Mouse (Mus musculus) forebrain, postnatal 0 days (tissue): ENCODE measurements around the gene Klf12. TPM values are rescaled to one million over a fixed set of nuclear protein-coding genes. Genes with fewer than 3 reads are reported as not detected.
A peak's percentile ranks its signal among the peaks of the same experiment; 100 is the strongest.

ENCODE experiments used
- ATAC-seq: fragments of 200-750 bp; cut with Nextera tagmentation; 2 replicates; pipeline ENCODE4 v1.8.0; 2017; ENCODE audit warnings: mild to moderate bottlenecking, moderate library complexity
- DNase-seq: peaks from one replicate; pipeline ENCODE4 v3.0.0-alpha.2; 2015
- H3K27ac ChIP-seq: fragments of 300-500 bp; sonication (generic); 2 replicates; pipeline ENCODE4 v1.5.1; 2014; ENCODE audit warnings: low read depth, mild to moderate bottlenecking, antibody characterized with exemption, low read length, moderate library complexity, mixed read lengths
- H3K27me3 ChIP-seq: fragments of 300-500 bp; sonication (generic); 2 replicates; pipeline ENCODE4 v1.6.1; 2014; ENCODE audit warnings: mild to moderate bottlenecking, low read length, mixed read lengths; ENCODE audit not compliant: insufficient read depth
- H3K36me3 ChIP-seq: fragments of 300-500 bp; sonication (generic); 2 replicates; pipeline ENCODE4 v1.6.1; 2014; ENCODE audit warnings: mild to moderate bottlenecking, moderate library complexity; ENCODE audit not compliant: insufficient read depth
- H3K4me1 ChIP-seq: fragments of 300-500 bp; sonication (generic); 2 replicates; pipeline ENCODE4 v1.6.1; 2014; ENCODE audit warnings: antibody characterized with exemption; ENCODE audit not compliant: insufficient read depth
- H3K4me2 ChIP-seq: fragments of 300-500 bp; sonication (generic); 2 replicates; pipeline ENCODE4 v1.6.1; 2014; ENCODE audit warnings: low read depth, mild to moderate bottlenecking, moderate library complexity
- H3K4me3 ChIP-seq: fragments of 300-500 bp; sonication (generic); 2 replicates; pipeline ENCODE4 v1.5.1; 2014; ENCODE audit warnings: low read depth, low read length, mixed read lengths
- H3K9ac ChIP-seq: fragments of 300-500 bp; sonication (generic); 2 replicates; pipeline ENCODE4 v1.6.1; 2014; ENCODE audit warnings: mild to moderate bottlenecking
- H3K9me3 ChIP-seq: fragments of 300-500 bp; sonication (generic); 2 replicates; pipeline ENCODE4 v1.6.1; 2016; ENCODE audit warnings: low read length
- CTCF ChIP-seq: sonication (generic); IDR thresholded peaks from 2 replicates; pipeline ENCODE4 v1.5.1; 2016; ENCODE audit warnings: antibody characterized with exemption, control low read depth, low read depth
- WGBS: fragments of 180-500 bp; shearing (Covaris S2); extraction: QIAGEN DNeasy Blood & Tissue Kit; methylation state at CpG from one replicate; pipeline ENCODE4 v1.1.7; 2014; 5-methylcytosine and 5-hydroxymethylcytosine counted together
- polyA plus RNA-seq: library from polyadenylated mRNA; unstranded; fragments of >200 nt; fragmentation: Nextera tagmentation; extraction: Ambion mirVana; gene quantifications from 2 replicates; pipeline ENCODE4 v1.2.1, GENCODE M21; 2015
- total RNA-seq: library from RNA; depleted of rRNA; stranded (reverse); fragments of >200 nt; gene quantifications from 2 replicates; pipeline ENCODE4 v1.2.3, GENCODE M21; 2014

The Klf12 gene
- total and polyA plus RNA-seq, 2 experiments from 2014 or later = 24.4 to 47.9 TPM

DNA sequence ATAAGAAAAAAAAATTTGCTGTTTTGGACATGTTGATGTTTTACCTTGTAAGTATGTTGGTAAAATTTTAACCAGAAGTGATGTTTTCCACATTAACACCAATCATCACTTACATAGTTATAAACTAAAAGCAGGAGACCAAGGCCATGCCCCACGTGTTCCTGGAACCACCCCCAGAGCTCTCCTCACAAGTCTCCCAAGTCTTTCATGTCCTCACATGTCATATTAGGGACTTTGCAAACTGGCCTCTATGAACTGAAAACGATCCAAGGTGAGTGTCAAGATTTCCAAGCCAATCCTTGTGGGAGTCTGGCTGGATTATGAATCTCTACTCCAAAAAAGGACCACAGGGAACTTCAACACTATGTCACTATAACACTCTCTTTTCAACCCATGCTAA, 231.6 kb downstream of the Klf12 start:
- DNase-seq = no peak
- no peak overlapping the region for H3K27ac ChIP-seq
- H3K4me3 ChIP-seq = no peak overlapping the region
- H3K27me3 ChIP-seq = no peaks in the 10 kb centered on the region
- H3K9ac ChIP-seq = no peak overlapping the region
- no peaks in the 10 kb centered on the region for H3K4me1 ChIP-seq
- H3K36me3 ChIP-seq = no peaks in the 10 kb centered on the region
- TF ChIP-seq CTCF = no peak
- H3K4me2 ChIP-seq = no peak overlapping the region
- no peaks in the 10 kb centered on the region for H3K9me3 ChIP-seq
- ATAC-seq = no peak
- 87% methylated on average over 2 of the region's 2 CpGs for WGBS

- H3K4me3 ChIP-seq = no peak overlapping the region
- H3K36me3 ChIP-seq = no peaks in the 10 kb centered on the region
- 0 out of 2 replicates have a peak, but pooled peaks have one; percentile 13 for TF ChIP-seq CTCF
These were observed 239.0 kb downstream of the Klf12 start for GRCm38 (mm10) chr14:100045431-100045830.

DNA sequence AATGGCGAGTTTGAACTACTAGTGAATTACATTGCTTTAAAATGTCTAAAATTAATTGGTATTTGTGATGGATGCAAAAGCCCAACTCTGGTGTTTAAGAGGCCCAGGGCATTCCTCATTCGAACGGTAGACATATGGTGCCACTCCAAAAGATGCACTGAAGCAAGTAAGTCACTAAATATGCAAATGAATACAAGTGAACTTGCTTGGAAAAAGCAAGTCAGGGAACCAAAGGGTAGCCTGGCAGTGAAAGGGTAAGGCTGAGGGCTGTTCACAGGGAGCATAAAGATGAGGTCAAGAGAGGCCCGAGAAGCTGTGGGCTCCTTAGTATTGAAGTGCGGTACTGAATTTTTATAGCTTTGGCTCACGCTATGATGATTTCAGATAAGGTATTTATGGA, 242.7 kb downstream of the Klf12 start:
- no peak overlapping the region for H3K4me2 ChIP-seq
- no peak for TF ChIP-seq CTCF
- no peaks in the 10 kb centered on the region for H3K36me3 ChIP-seq
- no peaks in the 10 kb centered on the region for H3K4me1 ChIP-seq
- no peak for ATAC-seq
- H3K9me3 ChIP-seq = no peaks in the 10 kb centered on the region
- no peak for DNase-seq
- WGBS = 33% methylated on average over 6 of the region's 6 CpGs
- no peak overlapping the region for H3K9ac ChIP-seq
- no peaks in the 10 kb centered on the region for H3K27me3 ChIP-seq
- no peak overlapping the region for H3K27ac ChIP-seq
- H3K4me3 ChIP-seq = no peak overlapping the region

More at GRCm38 (mm10) chr14:100045431-100045830, 239.0 kb downstream of the Klf12 start:
- Histone ChIP-seq H3K27ac (no peak overlapping the region), H3K9ac (no peak overlapping the region), H3K27me3 (no peaks in the 10 kb centered on the region), H3K4me1 (no peaks in the 10 kb centered on the region), H3K4me2 (no peak overlapping the region), H3K9me3 (no peaks in the 10 kb centered on the region)
- ATAC-seq (no peak), DNase-seq (no peak)

DNA sequence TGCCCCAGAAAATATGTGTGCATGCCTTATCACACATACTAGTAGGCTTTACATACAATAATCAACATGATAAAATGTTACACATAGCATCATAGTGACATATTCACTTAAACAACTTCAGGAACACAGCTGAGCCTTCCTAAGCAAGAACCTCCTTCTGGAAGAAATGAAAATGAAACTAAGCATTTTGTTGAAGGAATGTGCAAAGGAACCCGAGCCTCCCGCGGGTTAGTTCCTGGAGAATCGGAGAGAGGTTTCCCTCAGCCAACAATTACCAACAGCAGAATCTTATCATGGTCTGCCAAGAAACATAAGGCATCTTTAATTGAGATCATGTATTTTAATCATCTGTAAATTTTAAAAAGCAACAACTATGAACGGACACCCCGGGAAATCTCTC, 257.8 kb downstream of the Klf12 start:
- no peak for DNase-seq
- H3K9ac ChIP-seq = no peak overlapping the region
- H3K9me3 ChIP-seq = no peaks in the 10 kb centered on the region
- no peak for TF ChIP-seq CTCF
- no peaks in the 10 kb centered on the region for H3K27me3 ChIP-seq
- no peak overlapping the region for H3K4me3 ChIP-seq
- H3K27ac ChIP-seq = no peak overlapping the region
- no peaks in the 10 kb centered on the region for H3K4me1 ChIP-seq
- H3K36me3 ChIP-seq = peaks cover 7% of the 10 kb centered on the region; the same call in 1 of the 2 replicates
- ATAC-seq = no peak
- 80% methylated on average over 6 of the region's 6 CpGs for WGBS
- no peak overlapping the region for H3K4me2 ChIP-seq

- H3K4me1 ChIP-seq = no peaks in the 10 kb centered on the region
- ATAC-seq = no peak
- no peaks in the 10 kb centered on the region for H3K27me3 ChIP-seq
- H3K36me3 ChIP-seq = 0 out of 2 replicates have a peak, but pooled peaks cover 5% of the 10 kb centered on the region
- no peaks in the 10 kb centered on the region for H3K9me3 ChIP-seq
- no peak overlapping the region for H3K27ac ChIP-seq
- WGBS = 92% methylated on average over 2 of the region's 2 CpGs
- no peak overlapping the region for H3K9ac ChIP-seq
- no peak overlapping the region for H3K4me3 ChIP-seq
- no peak for TF ChIP-seq CTCF
- no peak for DNase-seq
- H3K4me2 ChIP-seq = no peak overlapping the region
These were observed 267.3 kb downstream of the Klf12 start for GRCm38 (mm10) chr14:100017219-100017618.

DNA sequence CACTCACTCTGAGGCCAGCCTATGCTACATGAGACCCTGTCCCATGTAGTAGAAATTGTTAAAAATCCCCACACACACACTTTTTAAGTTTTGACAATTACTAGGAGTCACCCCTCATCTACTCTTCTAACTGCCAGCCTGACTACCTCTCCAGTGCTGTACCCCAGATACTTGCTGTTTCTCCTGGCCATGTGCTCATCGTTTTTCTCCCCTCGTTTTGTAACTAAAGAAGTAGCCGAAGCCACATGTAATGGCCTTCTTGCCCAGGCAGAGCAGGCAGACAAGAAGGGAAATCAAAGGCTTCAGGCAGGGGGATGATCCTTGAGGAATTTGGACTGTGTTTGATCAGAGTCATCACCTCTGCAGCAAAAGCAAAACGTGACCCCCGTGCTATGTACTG, 274.0 kb downstream of the Klf12 start:
- no peak overlapping the region for H3K4me2 ChIP-seq
- no peak for TF ChIP-seq CTCF
- DNase-seq = no peak
- H3K4me1 ChIP-seq = no peaks in the 10 kb centered on the region
- no peak for ATAC-seq
- H3K27me3 ChIP-seq = no peaks in the 10 kb centered on the region
- no peak overlapping the region for H3K4me3 ChIP-seq
- no peak overlapping the region for H3K9ac ChIP-seq
- H3K36me3 ChIP-seq = no peaks in the 10 kb centered on the region
- H3K27ac ChIP-seq = no peak overlapping the region
- H3K9me3 ChIP-seq = no peaks in the 10 kb centered on the region
- 82% methylated on average over 5 of the region's 5 CpGs for WGBS

GRCm38 (mm10) chr14:100009790-100010382, 274.6 kb downstream of the Klf12 start:
- H3K9ac ChIP-seq = no peak overlapping the region
- H3K4me1 ChIP-seq = no peaks in the 10 kb centered on the region
- TF ChIP-seq CTCF = peak; percentile 72
- H3K27ac ChIP-seq = no peak overlapping the region
- H3K36me3 ChIP-seq = no peaks in the 10 kb centered on the region
- DNase-seq (peak; percentile 62), ATAC-seq (0 out of 2 replicates have a peak, but pooled peaks have one; percentile 25)
- no peak overlapping the region for H3K4me3 ChIP-seq
- no peak overlapping the region for H3K4me2 ChIP-seq
- no peaks in the 10 kb centered on the region for H3K9me3 ChIP-seq
- no peaks in the 10 kb centered on the region for H3K27me3 ChIP-seq
- 38% methylated on average over 4 of the region's 4 CpGs for WGBS
